In genomic region chr19:28137581-28137980, GRCm38 (mm10) we compare ENCODE assay signal across 22 mouse cellular contexts.
"Had no signal": no experiment of that assay in that cellular context is flagged by ENCODE, and none has a peak within 500 bp of the region (broad histone marks: within the 10 kb centered on the region; RNA-seq: fewer than 3 reads in every experiment).

No protein-coding gene starts in this region.

- H3K9me3 ChIP-seq: kidney, embryonic 15.5 days; midbrain, embryonic 12.5 days; midbrain, embryonic 15.5 days; neural tube, embryonic 12.5 days; neural tube, embryonic 15.5 days; stomach, embryonic 15.5 days had no signal

- H3K27ac ChIP-seq: kidney, embryonic 15.5 days; left cerebral cortex, adult 2 months; liver, embryonic 14.5 days; macrophage; midbrain, embryonic 12.5 days; midbrain, embryonic 15.5 days; neural tube, embryonic 12.5 days; neural tube, embryonic 15.5 days; stomach, embryonic 15.5 days had no signal

- H3K27me3 ChIP-seq: kidney, embryonic 15.5 days; midbrain, embryonic 12.5 days; midbrain, embryonic 15.5 days; neural tube, embryonic 12.5 days; neural tube, embryonic 15.5 days; stomach, embryonic 15.5 days had no signal

- DNase-seq: kidney, adult 8-10 months; kidney, postnatal 10 days; kidney, postnatal 36 days; liver, postnatal 0 days; lung, embryonic 14.5 days; right cerebral cortex, adult 18-20 months; right cerebral cortex, postnatal 14 days; right cerebral cortex, postnatal 4 days; thymus, adult 2 months; thymus, postnatal 14 days; thymus, postnatal 4 days had no signal

- H3K4me1 ChIP-seq: kidney, embryonic 15.5 days; midbrain, embryonic 15.5 days; neural tube, embryonic 12.5 days; neural tube, embryonic 15.5 days; stomach, embryonic 15.5 days had no signal

- H3K36me3 ChIP-seq: kidney, embryonic 15.5 days; midbrain, embryonic 12.5 days; midbrain, embryonic 15.5 days; neural tube, embryonic 12.5 days; neural tube, embryonic 15.5 days; stomach, embryonic 15.5 days had no signal

- H3K9ac ChIP-seq: kidney, embryonic 15.5 days; liver, embryonic 14.5 days; liver, postnatal 0 days; lung, embryonic 14.5 days; midbrain, embryonic 12.5 days; midbrain, embryonic 15.5 days; neural tube, embryonic 12.5 days; neural tube, embryonic 15.5 days; stomach, embryonic 15.5 days had no signal

- ATAC-seq: intestine, postnatal 0 days; liver, postnatal 0 days; lung, postnatal 0 days; midbrain, embryonic 15.5 days had no signal

- H3K4me2 ChIP-seq: kidney, embryonic 15.5 days; lung, embryonic 14.5 days; midbrain, embryonic 12.5 days; midbrain, embryonic 15.5 days; neural tube, embryonic 12.5 days; neural tube, embryonic 15.5 days; stomach, embryonic 15.5 days had no signal

- H3K4me3 ChIP-seq: kidney, embryonic 15.5 days; left cerebral cortex, adult 2 months; midbrain, embryonic 12.5 days; midbrain, embryonic 15.5 days; neural tube, embryonic 12.5 days; neural tube, embryonic 15.5 days; stomach, embryonic 15.5 days had no signal
